Mouse (Mus musculus) heart, adult 2 months (tissue): ENCODE results near the gene Mad1l1.

Experiments
- CTCF ChIP-seq: fragments of 200-600 bp; IDR thresholded peaks from 2 replicates; pipeline ENCODE4 v1.8.1; 2022; ENCODE audit warnings: antibody characterized with exemption, mild to moderate bottlenecking, moderate library complexity
- EP300 ChIP-seq: fragments of 200-500 bp; IDR thresholded peaks from 2 replicates; pipeline ENCODE4 v1.6.1; 2011; ENCODE audit warnings: low read depth, low read length, control low read depth; ENCODE audit not compliant: insufficient read depth
- POLR2A ChIP-seq: fragments of 200-500 bp; IDR thresholded peaks from 2 replicates; pipeline ENCODE4 v1.6.1; 2011; ENCODE audit warnings: mild to moderate bottlenecking, low read depth, low read length, control low read depth; ENCODE audit not compliant: insufficient read depth

- TF ChIP-seq EP300 (no peak), CTCF (no peak), POLR2A (no peak)
Observed at GRCm38 (mm10) chr5:140053626-140054025, 267.7 kb downstream of the Mad1l1 start.
